Mouse (Mus musculus): ENCODE measurements around the gene Zpbp. TPM values are rescaled to one million over a fixed set of nuclear protein-coding genes. Genes with fewer than 3 reads are reported as not detected.

The Zpbp gene
- polyA plus RNA-seq (2012; rRNA removed): 0.47 and 0.53 TPM in 2 replicates

- DNase-seq (ENCODE audit: low read depth): peak; percentile 6
Observed at GRCm38 (mm10) chr11:11461635-11462560, at the start of gene Zpbp, which contains the start of gene Spata48. TSS of gene Zpbp (minus strand) at chr11:11462408. TSS of gene Spata48 (plus strand) at chr11:11462094.

GRCm38 (mm10) chr11:11509413-11509812 lies 47.2 kb upstream of the Zpbp start:
- no peak for DNase-seq (ENCODE audit: low read depth)

GRCm38 (mm10) chr11:11506187-11506586 lies 44.0 kb upstream of the Zpbp start:
- no peak for DNase-seq (ENCODE audit: low read depth)

GRCm38 (mm10) chr11:11499944-11500343 lies 37.7 kb upstream of the Zpbp start:
- no peak for DNase-seq (ENCODE audit: low read depth)

GRCm38 (mm10) chr11:11495697-11496096 lies 33.5 kb upstream of the Zpbp start:
- no peak for DNase-seq (ENCODE audit: low read depth)

GRCm38 (mm10) chr11:11492044-11492443 lies 29.8 kb upstream of the Zpbp start:
- DNase-seq (ENCODE audit: low read depth): no peak

- no peak for DNase-seq (ENCODE audit: low read depth)
Observed at GRCm38 (mm10) chr11:11484378-11484777, 22.2 kb upstream of the Zpbp start.

- no peak for DNase-seq (ENCODE audit: low read depth)
Observed at GRCm38 (mm10) chr11:11468924-11469323, 6.7 kb upstream of the Zpbp start.

- DNase-seq (ENCODE audit: low read depth): no peak
Observed at GRCm38 (mm10) chr11:11462561-11462890, 318 bp upstream of the Zpbp start.

GRCm38 (mm10) chr11:11455037-11455436 lies 7.2 kb downstream of the Zpbp start:
- no peak for DNase-seq (ENCODE audit: low read depth)

GRCm38 (mm10) chr11:11417356-11417755 lies 44.9 kb downstream of the Zpbp start:
- DNase-seq (ENCODE audit: low read depth): no peak

- no peak for DNase-seq (ENCODE audit: low read depth)
Observed at GRCm38 (mm10) chr11:11414188-11414587, 48.0 kb downstream of the Zpbp start.

- no peak for DNase-seq (ENCODE audit: low read depth)
Observed at GRCm38 (mm10) chr11:11394686-11395085, 67.5 kb downstream of the Zpbp start.

GRCm38 (mm10) chr11:11393164-11393563 lies 69.0 kb downstream of the Zpbp start:
- DNase-seq (ENCODE audit: low read depth): no peak

- DNase-seq (ENCODE audit: low read depth): no peak
Observed at GRCm38 (mm10) chr11:11371305-11371704, 90.9 kb downstream of the Zpbp start.

GRCm38 (mm10) chr11:11283512-11283911 lies 178.7 kb downstream of the Zpbp start:
- DNase-seq (ENCODE audit: low read depth): no peak

- no peak for DNase-seq (ENCODE audit: low read depth)
Observed at GRCm38 (mm10) chr11:11280128-11280527, 182.1 kb downstream of the Zpbp start.

GRCm38 (mm10) chr11:11257348-11257747 lies 204.9 kb downstream of the Zpbp start:
- peak; percentile 13 for DNase-seq (ENCODE audit: low read depth)

GRCm38 (mm10) chr11:11242694-11243377 lies 219.4 kb downstream of the Zpbp start:
- DNase-seq (ENCODE audit: low read depth): no peak

GRCm38 (mm10) chr11:11239346-11239745 lies 222.9 kb downstream of the Zpbp start:
- DNase-seq (ENCODE audit: low read depth): no peak
